Mouse (Mus musculus) megakaryocyte, embryonic 14.5 days (primary cell): Measurements from ENCODE around the gene Fstl5.

ENCODE experiments used
- FLI1 ChIP-seq: IDR thresholded peaks from 2 replicates; pipeline ENCODE4 v1.6.1; 2012; ENCODE audit warnings: low read length, inconsistent platforms, mixed read lengths
- GATA1 ChIP-seq: IDR thresholded peaks from 3 replicates; pipeline ENCODE4 v1.6.1; 2012; ENCODE audit warnings: mixed read lengths, low read length, inconsistent platforms, borderline replicate concordance

DNA sequence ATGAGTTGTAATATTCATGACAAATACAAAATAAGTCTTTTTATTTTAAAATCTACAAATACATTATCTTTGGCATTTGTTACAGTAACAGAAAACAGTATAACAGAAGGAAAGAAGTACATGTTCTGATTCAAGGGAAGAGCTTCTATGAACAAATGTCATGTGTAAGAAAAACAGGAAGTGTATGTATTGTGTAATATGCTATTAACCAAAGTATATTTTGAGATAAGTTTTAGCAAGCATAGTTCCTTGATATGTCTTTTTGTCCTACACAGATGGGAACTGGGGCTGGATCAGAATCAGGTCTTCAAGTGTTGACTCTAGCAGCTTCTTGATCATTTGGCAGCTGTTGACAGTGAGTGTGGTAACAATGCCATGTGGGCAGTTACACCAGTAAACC lies 48.5 kb upstream of the Fstl5 start:
- TF ChIP-seq GATA1, result no peak
- no peak for TF ChIP-seq FLI1
